In genomic region chr2:27408194-27408593, GRCm38 (mm10) we compare ENCODE assay signal across 25 mouse cellular contexts.
"Had no signal": no experiment of that assay in that cellular context is flagged by ENCODE, and none has a peak within 500 bp of the region (broad histone marks: within the 10 kb centered on the region; RNA-seq: fewer than 3 reads in every experiment).

No protein-coding gene starts in this region.

- H3K9ac ChIP-seq: heart, embryonic 13.5 days; heart, embryonic 15.5 days; hindbrain, embryonic 14.5 days; kidney, embryonic 15.5 days; limb, embryonic 13.5 days; limb, embryonic 15.5 days had no signal

- H3K27ac ChIP-seq: gastrocnemius, adult 2 months; heart, adult 2 months; heart, embryonic 13.5 days; heart, embryonic 15.5 days; hindbrain, embryonic 14.5 days; kidney, embryonic 15.5 days; kidney, postnatal 0 days; limb, embryonic 13.5 days; limb, embryonic 15.5 days had no signal

- ATAC-seq: hindbrain, embryonic 16.5 days; intestine, embryonic 16.5 days had no signal

- H3K27me3 ChIP-seq: heart, embryonic 13.5 days; heart, embryonic 15.5 days; kidney, embryonic 15.5 days; limb, embryonic 13.5 days; limb, embryonic 15.5 days had no signal

- H3K36me3 ChIP-seq: heart, embryonic 13.5 days; heart, embryonic 15.5 days; kidney, embryonic 15.5 days; limb, embryonic 13.5 days; limb, embryonic 15.5 days had no signal

- H3K4me2 ChIP-seq: heart, embryonic 11.5 days; heart, embryonic 13.5 days; heart, embryonic 15.5 days; hindbrain, embryonic 14.5 days; kidney, embryonic 15.5 days; limb, embryonic 13.5 days; limb, embryonic 15.5 days had no signal

- H3K9me3 ChIP-seq: heart, embryonic 13.5 days; heart, embryonic 15.5 days; kidney, embryonic 15.5 days; limb, embryonic 13.5 days; limb, embryonic 15.5 days had no signal

- H3K4me3 ChIP-seq: gastrocnemius, adult 2 months; heart, adult 2 months; heart, embryonic 13.5 days; heart, embryonic 15.5 days; kidney, embryonic 15.5 days; limb, embryonic 13.5 days; limb, embryonic 15.5 days had no signal

- DNase-seq: gastrocnemius, adult 2 months; gastrocnemius, postnatal 10 days; gastrocnemius, postnatal 36 days; heart, adult 11 months; heart, adult 2 months; heart, postnatal 14 days; heart, postnatal 36 days; kidney, adult 11 months; kidney, adult 2 months; kidney, adult 9 months; kidney, postnatal 14 days; kidney, postnatal 36 days; layer of hippocampus, adult 9-11 months; layer of hippocampus, postnatal 36 days; left cerebral cortex, postnatal 4 days had no signal
